Mouse (Mus musculus) large intestine, adult 2 months (tissue): ENCODE data around the gene Utrn. TPM values are rescaled to one million over a fixed set of nuclear protein-coding genes. Genes with fewer than 3 reads are reported as not detected.

Source experiments
- DNase-seq: peaks from one replicate; pipeline ENCODE4 v3.0.0-alpha.2; 2012; ENCODE audit warnings: low read depth, low spot score
- WGBS: fragments of 180-500 bp; shearing (Covaris S2); methylation state at CpG from one replicate; pipeline ENCODE4 v1.1.7; 2018; 5-methylcytosine and 5-hydroxymethylcytosine counted together
- polyA plus RNA-seq: library from polyadenylated mRNA; depleted of rRNA; stranded (reverse); fragments of >200 nt; gene quantifications from 2 replicates; pipeline ENCODE4 v1.2.3, GENCODE M21; 2012

The Utrn gene
- polyA plus RNA-seq, 1 experiment = 10.5 TPM

DNA sequence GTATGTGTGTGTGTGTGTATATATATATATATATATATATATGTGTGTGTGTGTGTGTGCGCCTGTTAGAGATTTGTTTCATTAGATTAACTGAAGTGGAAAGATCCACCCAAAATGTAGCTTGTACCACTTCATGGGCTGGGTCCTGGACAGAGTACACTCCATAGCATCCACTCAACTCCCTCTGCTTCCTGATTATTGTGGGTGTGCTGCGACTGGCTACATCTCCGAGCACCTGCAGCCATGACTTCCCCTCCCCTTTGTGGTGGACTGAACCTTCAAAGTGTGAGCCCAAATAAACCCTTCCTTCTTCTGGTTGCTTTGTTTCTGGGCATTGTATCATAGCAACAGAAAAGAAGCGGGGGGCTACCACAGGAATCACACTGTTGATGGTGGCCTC is 6.2 kb upstream of the Utrn start:
- 92% methylated on average over 4 of the region's 4 CpGs for WGBS

DNA sequence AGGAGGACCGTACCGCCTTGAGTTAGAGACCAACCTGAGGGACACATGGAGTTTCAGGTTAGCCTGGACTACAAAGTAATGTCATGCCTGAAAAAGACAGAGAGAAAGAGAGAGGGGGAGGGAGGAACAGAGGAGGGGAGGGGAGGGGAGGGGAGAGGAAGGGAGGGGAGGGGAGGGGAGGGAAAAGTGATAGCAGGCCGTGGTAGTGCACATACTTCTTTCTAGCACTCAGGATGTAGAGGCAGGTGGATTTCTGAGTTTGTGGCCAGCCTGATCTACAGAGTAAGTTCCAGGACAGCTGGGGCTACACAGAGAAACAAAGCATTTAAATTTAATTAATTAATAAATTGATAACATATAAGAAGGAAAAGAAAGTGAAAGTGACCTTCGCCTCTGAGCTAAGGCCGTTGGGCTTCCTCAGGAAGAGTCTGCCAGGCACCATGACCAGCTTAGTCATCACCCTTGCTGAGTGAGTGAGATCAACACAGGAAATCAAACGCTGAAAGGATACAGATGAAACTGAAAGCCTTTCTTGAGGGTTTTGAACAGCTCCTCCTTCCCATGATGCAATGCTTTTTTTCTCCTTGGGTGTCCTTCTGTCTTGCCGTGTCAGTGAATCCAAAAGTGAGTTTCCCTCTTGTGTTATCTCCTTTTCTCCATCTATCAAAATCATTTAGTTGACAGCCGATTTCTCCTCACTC is 5.6 kb upstream of the Utrn start:
- DNase-seq = no peak
- 52% methylated on average over 8 of the region's 8 CpGs for WGBS

More for the DNA sequence above, 6.2 kb upstream of the Utrn start:
- DNase-seq = no peak

DNA sequence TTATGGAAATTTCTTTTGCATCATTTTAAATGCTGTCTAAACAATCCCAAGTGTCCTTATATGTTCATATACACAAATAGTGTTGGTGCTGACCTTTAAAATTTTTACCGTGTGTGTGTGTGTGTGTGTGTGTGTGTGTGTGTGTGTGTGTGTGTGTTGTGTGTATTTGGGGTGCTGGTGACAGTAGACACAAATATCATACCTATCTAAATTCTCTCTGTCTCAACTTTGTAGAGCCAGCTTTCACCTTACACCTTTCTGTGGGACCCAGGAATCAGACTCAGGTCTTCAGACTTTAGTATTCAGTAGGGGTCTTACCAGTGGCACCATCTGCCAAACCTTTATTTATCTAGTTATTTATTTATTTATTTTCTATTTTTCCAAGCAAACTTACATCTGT is 681 bp upstream of the Utrn start:
- WGBS = 17% methylated on average over 1 of the region's 1 CpGs
- no peak for DNase-seq

DNA sequence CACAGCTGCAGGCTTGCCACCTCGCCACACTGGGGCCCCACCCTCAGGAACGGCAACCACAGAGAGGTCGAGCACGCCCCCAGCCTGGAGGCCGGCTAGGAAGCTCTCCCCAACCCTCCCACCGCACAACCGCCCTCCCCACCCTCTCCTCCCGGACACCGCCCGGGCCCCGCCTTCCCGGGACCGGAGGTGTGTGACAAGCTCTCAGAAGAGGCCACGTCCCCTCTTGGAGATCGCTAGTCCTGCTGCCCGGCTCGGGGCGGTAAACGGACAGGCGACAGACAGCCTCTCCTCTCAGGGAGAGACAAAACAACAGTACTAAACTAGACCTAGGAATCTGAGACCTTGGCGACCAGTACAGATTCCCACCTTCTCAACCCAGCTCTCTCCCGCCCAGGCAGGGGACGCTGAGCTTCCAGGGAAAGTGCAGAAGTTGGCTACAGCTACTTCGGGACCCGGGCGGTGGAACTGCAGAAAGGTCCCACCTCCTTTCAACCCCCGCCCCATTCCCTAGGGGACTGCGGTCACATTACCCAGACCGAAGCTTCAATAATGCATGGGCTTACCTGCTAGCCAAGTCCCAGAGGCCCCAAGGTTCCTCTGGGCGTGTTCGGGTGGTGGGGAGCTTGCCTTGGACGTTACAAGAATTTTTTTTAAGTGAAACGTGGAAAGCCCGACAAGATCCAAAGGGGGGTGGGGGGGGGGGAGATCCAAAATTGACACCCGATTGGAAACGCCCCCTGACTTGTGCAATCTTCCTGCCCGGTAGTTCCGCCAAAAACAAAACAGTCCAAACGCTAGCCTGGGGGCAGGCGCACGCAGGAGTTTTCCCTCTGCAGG is 756 bp downstream of the Utrn start:
- peak; percentile 59 for DNase-seq
- WGBS = under 1% methylated on average over 41 of the region's 41 CpGs

DNA sequence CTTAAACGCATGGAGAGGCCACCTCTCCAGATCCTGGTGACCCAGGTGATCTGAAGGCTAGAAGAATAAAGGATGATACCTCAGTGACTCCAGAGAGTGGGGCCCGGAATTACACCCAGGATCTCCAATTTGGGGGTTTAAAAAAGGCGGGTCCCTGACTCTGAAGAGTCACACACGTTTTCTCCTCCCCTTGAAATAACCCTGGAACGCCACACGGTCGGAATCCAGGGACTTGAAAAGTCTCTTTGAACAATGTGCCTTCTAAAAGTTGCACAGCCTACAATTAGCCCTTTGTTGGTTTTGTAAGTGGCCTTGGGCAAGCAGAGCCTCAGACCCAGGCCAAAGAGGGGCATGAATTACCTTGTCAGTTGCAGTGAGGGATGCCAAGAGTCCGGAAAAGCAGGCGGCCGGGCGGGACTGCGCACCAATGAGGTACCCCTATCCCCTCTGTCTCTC is 1.4 kb downstream of the Utrn start:
- no peak for DNase-seq
- under 1% methylated on average over 12 of the region's 12 CpGs for WGBS

DNA sequence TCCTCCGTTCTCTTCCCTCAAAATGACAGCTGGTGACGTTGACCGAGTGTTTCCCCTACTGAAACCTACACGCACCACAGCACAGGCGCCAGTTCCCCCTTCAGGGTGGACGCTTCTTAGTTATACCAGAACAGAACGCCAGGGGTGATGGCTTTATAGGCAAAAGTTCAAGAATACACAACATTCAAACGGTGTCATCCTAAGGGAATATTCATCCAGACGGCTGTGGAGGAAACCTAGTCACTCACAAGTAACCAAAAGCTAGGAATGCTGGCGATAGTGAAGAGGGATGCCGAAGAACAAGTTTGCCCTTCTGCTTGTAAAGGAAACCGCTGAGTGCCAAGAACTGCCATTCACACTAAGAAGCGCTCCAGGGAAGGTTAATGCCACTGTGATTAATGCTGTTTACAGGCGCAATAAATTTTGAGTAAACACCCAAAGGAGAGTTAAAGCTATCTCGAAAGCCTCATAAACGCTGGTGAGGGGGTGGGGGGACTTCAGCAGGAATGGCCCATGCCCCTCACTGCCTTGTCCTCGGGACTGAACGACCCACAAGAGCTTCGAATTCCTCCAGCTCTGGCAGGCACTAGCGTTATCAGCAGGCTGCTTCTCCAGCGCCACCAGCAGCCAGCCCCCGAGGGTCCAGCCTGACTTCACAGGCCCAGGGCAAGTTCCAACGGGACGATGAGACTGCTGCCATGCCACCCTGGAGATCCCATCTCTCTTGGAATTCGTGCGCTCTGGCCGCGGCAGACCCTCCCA is 2.0 kb downstream of the Utrn start:
- no peak for DNase-seq
- WGBS = 2% methylated on average over 28 of the region's 28 CpGs

DNA sequence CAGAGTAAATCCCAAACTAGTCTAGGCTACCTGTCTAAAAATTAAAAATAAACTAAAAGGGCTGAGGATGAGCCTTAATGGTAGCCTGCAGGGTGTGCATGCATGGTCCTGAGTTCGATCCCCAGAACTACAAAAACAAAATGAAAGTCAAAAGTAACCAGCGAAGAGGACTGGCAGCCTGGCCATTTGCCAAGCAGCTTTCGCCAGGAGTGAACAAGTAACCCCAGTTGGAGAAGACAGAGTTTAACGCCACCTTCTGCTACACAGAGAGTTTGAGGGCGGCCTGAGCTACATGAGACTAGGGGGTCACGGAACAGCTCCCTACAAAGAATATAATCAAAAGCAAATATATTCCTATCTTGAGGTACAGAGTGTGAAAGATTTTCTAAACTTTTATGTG is 4.0 kb downstream of the Utrn start:
- no peak for DNase-seq
- 84% methylated on average over 6 of the region's 6 CpGs for WGBS

DNA sequence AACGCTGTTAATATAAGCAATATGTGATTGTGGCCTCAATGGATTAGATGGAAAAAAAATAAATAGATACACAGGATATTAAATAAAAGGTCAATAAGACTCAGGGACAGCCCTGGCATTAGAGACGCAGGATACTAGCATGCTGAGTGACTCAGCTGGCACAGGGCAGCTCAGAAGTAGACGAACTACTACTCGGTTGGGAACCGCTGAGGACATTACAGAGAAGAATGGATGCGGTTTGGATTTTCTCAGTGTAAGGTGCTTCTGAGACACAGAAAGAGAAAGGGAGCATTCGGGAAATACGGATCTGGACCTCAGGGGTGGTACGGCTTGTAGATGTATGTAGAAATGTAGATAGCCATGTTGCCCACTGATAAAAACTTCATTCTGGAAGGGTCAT is 5.6 kb downstream of the Utrn start:
- 93% methylated on average over 9 of the region's 9 CpGs for WGBS
- no peak for DNase-seq

DNA sequence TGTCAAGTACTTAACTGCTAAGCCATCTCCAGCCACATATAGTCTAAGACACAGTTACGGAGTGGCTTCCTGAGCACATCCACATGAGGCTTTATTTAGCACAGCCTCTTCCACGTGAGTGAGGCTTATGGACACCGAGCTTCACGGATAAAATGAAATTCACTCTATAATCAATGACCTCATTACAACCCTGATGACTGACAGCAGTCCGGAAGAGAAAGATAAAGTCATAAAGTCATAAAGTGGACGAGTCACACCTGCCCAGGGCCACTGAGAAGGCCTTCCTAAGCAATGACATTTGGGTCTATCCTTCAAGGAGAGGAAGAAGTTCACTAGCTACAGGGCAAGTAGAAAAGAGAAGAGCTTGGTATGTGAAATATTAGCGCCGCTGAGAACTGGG is 7.1 kb downstream of the Utrn start:
- WGBS = 48% methylated on average over 8 of the region's 8 CpGs
- DNase-seq = no peak

DNA sequence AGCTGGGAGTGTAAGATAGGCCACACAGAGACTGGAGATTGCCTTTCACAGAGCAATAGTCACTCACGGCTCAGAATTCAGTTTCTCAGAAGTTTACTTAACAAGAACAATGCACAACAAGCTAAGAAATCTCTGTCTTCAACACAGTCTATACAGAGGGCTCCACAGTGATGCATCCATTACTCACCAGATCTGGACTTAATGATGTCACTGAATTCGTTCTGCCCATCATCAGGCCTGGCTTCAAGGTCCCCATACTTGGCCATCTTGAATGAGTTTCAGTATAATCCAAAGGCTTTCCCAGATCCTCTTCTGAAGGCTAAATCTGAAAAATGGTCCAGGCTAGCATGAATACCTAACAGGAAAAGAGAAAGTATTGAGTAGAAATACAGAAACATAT is 7.8 kb downstream of the Utrn start:
- 84% methylated on average over 2 of the region's 2 CpGs for WGBS
- no peak for DNase-seq

DNA sequence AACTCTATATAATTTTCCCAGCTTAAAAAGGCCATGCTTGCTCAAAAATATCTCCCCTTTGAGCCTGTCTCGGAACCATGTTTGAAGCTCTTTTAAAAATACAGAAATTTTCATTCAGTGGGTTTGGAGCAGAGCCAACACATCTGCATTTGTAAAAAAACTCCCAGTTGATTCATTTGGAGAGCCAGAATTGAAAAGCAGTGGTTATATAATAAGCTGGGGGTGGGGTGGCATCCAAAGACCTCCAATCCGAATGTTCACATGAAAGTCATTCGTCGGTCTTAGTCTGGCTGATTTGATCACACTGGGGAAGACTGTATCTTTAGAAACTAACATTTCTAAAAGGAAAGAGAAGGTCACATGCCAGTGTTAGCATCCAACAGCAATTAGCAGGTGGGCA is 8.4 kb downstream of the Utrn start:
- DNase-seq = no peak
- 90% methylated on average over 4 of the region's 4 CpGs for WGBS

DNA sequence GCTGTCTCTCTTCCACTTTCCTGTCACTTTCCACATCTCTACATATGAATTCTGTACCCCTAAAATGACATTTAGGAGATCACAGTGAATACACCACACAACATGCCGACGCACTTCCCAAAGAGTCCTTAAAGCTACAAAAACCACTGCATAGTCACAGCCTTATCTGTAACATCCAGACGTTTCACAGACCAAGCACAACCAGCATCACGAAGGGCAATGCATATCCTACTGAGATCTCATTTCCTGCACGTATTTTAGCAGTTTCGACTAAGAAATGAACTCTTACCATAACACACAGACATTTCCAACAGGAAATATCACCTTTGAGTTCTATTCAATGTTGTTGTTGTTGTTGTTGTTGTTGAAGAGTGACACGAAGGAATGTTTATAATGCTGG is 8.8 kb downstream of the Utrn start:
- WGBS = 85% methylated on average over 7 of the region's 7 CpGs
- no peak for DNase-seq

DNA sequence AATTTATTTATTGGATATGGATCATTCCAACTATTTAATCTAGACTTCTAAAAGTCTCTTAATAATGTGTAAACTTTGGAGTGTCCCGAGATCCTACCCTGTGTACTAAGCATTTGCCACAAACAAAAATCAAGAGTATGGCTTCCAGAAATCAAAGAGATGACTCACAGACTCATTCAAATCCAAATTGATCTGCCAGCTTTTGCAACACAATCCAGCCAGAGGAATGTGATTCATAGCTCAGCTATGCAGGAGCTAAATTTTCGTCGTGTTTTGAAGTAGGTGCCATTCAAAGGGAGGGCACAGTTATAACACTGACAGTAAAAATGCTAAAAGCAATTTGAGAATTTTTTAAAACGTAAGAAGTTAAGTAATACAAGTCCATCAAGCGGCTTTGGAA is 11.1 kb downstream of the Utrn start:
- no peak for DNase-seq
- 54% methylated on average over 5 of the region's 5 CpGs for WGBS

DNA sequence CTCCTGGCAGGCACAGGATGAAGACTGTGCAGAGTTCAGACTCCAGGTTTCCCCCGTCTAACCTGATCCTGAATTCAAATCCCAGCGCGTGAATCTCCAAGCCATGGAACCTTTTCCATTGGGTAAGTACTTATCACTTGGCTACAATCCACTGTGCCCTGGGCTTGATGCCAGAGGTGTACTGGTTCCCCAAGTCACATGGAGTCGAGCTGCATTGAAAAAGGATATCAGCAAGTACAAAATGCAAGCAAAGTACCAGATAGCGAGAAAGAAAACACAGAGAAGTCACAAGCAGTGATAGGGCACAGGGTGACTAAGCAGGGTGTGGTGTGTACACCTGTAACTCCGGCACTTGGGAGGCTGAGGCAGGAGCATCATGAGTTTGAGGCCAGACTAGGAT is 14.9 kb downstream of the Utrn start:
- peak; percentile 39 for DNase-seq
- 31% methylated on average over 6 of the region's 6 CpGs for WGBS

DNA sequence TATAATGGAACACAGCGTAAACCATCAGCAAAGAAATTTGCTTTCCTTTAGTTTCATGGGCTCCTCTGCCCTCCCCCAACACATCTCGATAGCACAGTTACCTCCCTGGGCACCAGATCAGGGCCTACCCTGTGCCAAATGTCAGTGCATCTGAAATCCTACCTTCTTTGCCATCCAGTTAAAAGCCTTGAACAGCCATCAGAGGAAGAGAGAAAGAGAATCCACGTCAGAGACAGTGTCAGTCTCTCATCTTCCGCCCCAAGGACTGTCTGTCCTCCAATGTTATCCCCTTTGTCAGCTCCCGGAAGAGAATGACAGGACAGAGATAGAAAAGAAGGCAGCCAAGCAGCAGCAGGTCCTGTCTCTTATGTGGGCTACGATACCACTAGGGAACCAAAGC is 15.4 kb downstream of the Utrn start:
- DNase-seq = no peak
- 64% methylated on average over 6 of the region's 6 CpGs for WGBS

DNA sequence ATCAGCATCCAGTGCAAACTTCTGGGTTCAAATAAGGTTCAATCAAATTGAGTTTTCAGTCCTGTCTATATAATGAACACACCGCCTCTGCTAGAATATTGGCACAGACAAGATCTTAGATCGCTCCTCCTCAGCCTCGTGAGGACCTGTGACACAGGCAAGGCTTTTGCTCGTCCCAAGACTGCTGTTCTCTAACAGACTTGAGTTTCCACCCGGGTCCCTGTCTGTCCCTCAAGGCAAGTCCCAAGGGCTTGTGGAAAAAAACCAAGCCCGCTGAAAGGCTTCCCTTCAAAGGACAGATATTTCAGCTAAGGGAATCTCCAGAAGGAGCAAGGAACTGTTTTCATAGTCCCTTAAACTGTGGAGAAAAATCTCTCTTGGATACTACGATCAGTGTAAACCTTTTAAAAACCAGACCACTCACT is 16.0 kb downstream of the Utrn start:
- peak; percentile 65 for DNase-seq
- WGBS = 29% methylated on average over 7 of the region's 7 CpGs

DNA sequence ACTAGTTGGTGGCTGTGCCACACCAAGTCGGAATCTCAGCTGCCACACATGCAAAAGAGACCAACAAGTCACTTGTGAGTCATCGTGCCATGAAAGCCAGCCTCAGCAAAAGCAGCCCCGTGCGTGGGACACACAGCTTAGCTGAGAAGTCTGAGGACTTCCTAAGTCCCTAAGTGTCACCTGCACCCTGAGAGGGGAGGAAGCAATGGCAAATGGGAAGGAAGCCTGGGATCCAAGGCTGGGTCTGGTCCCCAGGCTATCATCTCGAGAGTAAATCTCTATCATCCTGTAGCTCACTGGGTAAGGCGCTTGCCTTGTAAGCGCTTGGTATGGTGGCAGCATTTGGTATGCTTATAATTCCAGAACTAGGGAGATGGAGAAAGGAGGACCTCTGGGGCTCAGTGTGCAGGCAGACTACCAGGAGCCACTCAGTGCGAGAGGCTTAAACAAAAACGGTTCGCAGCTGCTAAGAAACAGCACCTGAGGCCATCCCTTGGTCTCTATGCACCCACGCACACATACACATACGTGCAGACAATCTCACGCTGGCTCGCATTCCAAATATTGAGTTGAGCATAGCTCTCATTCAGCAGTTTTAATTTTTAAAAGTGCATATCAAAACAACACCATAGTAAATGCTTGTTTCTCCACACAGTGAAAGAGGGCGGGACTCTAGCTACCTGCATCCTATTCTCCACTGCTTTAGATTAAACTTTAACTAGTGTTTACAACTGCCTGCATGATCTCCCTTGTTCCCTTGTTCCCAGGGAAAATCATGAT is 16.6 kb downstream of the Utrn start:
- WGBS = 32% methylated on average over 15 of the region's 15 CpGs
- DNase-seq = no peak

DNA sequence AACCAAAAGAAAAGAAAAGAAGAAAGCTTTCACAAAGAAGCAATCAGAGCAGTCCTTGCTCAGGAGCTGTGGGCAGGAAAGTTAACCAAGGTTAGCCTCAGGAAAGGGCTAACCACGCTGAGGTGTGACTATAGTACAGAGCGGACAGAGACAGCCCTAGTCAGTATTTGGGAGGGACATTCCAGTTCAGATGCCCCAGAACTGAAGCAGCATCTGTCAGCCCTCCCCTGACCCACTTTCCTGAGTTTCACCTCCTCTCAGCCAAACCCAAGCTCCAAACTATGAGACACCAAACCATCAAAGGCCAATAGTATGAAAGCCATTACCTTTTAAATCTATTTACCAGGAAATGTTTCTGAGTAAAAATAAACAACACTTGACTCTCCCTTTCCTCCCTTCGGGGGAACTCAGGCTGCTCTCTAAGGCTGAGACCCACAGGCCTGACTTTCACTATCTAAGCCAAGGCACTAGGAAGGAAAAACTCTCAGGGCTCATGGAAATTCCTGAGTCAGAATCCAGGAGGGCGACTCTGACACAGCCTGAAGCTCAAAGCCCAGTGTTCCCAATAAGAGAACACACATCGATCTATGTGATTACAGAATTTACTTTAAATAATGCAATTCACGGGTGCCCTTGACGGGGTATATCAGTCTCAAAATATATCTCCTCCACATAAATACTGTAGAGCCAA is 18.2 kb downstream of the Utrn start:
- 59% methylated on average over 7 of the region's 7 CpGs for WGBS
- DNase-seq = no peak
